Mouse (Mus musculus): Measurements from ENCODE around the gene 1110059E24Rik.
"Not testable (repeated sequence)": the region's sequence is repeated elsewhere in the genome, so short reads cannot be mapped to it uniquely, and the experiment has no call there.

Gene 1110059E24Rik

GRCm38 (mm10) chr19:21624148-21624535 is 28.6 kb downstream of the 1110059E24Rik start:
- DNase-seq, result no peak

GRCm38 (mm10) chr19:21623410-21624147 is 29.2 kb downstream of the 1110059E24Rik start:
- no peak for DNase-seq

- DNase-seq, result no peak
These were observed 37.0 kb downstream of the 1110059E24Rik start for GRCm38 (mm10) chr19:21615801-21616200.

GRCm38 (mm10) chr19:21611725-21612575 is 40.8 kb downstream of the 1110059E24Rik start:
- DNase-seq, result no peak

- DNase-seq, result no peak
These were observed 41.5 kb downstream of the 1110059E24Rik start for GRCm38 (mm10) chr19:21611297-21611696.

- no peak for DNase-seq
These were observed 42.5 kb downstream of the 1110059E24Rik start for GRCm38 (mm10) chr19:21610240-21610639.

GRCm38 (mm10) chr19:21605294-21605693 is 47.5 kb downstream of the 1110059E24Rik start:
- DNase-seq, result no peak

GRCm38 (mm10) chr19:21603836-21604235 is 48.9 kb downstream of the 1110059E24Rik start:
- no peak for DNase-seq

GRCm38 (mm10) chr19:21601541-21602101 is 51.2 kb downstream of the 1110059E24Rik start:
- DNase-seq, result no peak

- no peak for DNase-seq
These were observed 54.0 kb downstream of the 1110059E24Rik start for GRCm38 (mm10) chr19:21598659-21599352.

GRCm38 (mm10) chr19:21594676-21595075 is 58.1 kb downstream of the 1110059E24Rik start:
- no peak for DNase-seq

- not testable (repeated sequence) for DNase-seq
These were observed 60.6 kb downstream of the 1110059E24Rik start for GRCm38 (mm10) chr19:21592216-21592615.

GRCm38 (mm10) chr19:21589888-21590287 is 62.9 kb downstream of the 1110059E24Rik start:
- no peak for DNase-seq

- no peak for DNase-seq
These were observed 65.2 kb downstream of the 1110059E24Rik start for GRCm38 (mm10) chr19:21587593-21587992.

GRCm38 (mm10) chr19:21586546-21586945 is 66.2 kb downstream of the 1110059E24Rik start:
- no peak for DNase-seq

GRCm38 (mm10) chr19:21585868-21586267 is 66.9 kb downstream of the 1110059E24Rik start:
- DNase-seq, result no peak

- DNase-seq, result no peak
These were observed 68.8 kb downstream of the 1110059E24Rik start for GRCm38 (mm10) chr19:21583986-21584385.

GRCm38 (mm10) chr19:21583523-21583984 is 69.2 kb downstream of the 1110059E24Rik start:
- DNase-seq, result no peak

- DNase-seq, result no peak
These were observed 71.4 kb downstream of the 1110059E24Rik start for GRCm38 (mm10) chr19:21581404-21581803.

- no peak for DNase-seq
These were observed 72.9 kb downstream of the 1110059E24Rik start for GRCm38 (mm10) chr19:21579896-21580295.

- no peak for DNase-seq
These were observed 75.3 kb downstream of the 1110059E24Rik start for GRCm38 (mm10) chr19:21577443-21577842.

- no peak for DNase-seq
These were observed 80.8 kb downstream of the 1110059E24Rik start for GRCm38 (mm10) chr19:21571986-21572385.

All from thymus, adult 18-20 months (tissue).